Mouse (Mus musculus): Measurements from ENCODE around the gene Srprb. TPM values are rescaled to one million over a fixed set of nuclear protein-coding genes. Genes with fewer than 3 reads are reported as not detected.
"Not testable (repeated sequence)": the region's sequence is repeated elsewhere in the genome, so short reads cannot be mapped to it uniquely, and the experiment has no call there.

Gene Srprb
- polyA plus RNA-seq, 1 experiment from 2014 or later, result 17.1 TPM

GRCm38 (mm10) chr9:103181886-103182285 lies 20.1 kb downstream of the Srprb start:
- Histone ChIP-seq H3K4me3 (ENCODE audit: inconsistent target) (no peak overlapping the region), H3K79me2 (ENCODE audit: inconsistent target) (no peaks in the 10 kb centered on the region), H3K36me3 (ENCODE audit: inconsistent target) (no peaks in the 10 kb centered on the region), H3K27ac (no peak overlapping the region)
- 91% methylated on average over 8 of the region's 8 CpGs for WGBS (ENCODE audit: missing documents)

- H3K79me2 ChIP-seq (ENCODE audit: inconsistent target), result no peaks in the 10 kb centered on the region
- no peak overlapping the region for H3K27ac ChIP-seq
- peak overlapping the region; percentile 12; the same call in 1 of the 2 replicates for H3K4me3 ChIP-seq (ENCODE audit: inconsistent target)
- WGBS (ENCODE audit: missing documents), result 13% methylated on average over 20 of the region's 20 CpGs
- no peaks in the 10 kb centered on the region for H3K36me3 ChIP-seq (ENCODE audit: inconsistent target)
These were observed 21.0 kb downstream of the Srprb start for GRCm38 (mm10) chr9:103180807-103181565.

- no peaks in the 10 kb centered on the region for H3K36me3 ChIP-seq (ENCODE audit: inconsistent target)
- 77% methylated on average over 3 of the region's 3 CpGs for WGBS (ENCODE audit: missing documents)
- no peak overlapping the region for H3K4me3 ChIP-seq (ENCODE audit: inconsistent target)
- no peaks in the 10 kb centered on the region for H3K79me2 ChIP-seq (ENCODE audit: inconsistent target)
- no peak overlapping the region for H3K27ac ChIP-seq
These were observed 21.6 kb downstream of the Srprb start for GRCm38 (mm10) chr9:103180303-103180702.

GRCm38 (mm10) chr9:103175692-103176091 lies 26.2 kb downstream of the Srprb start:
- no peak overlapping the region for H3K4me3 ChIP-seq (ENCODE audit: inconsistent target)
- no peak overlapping the region for H3K27ac ChIP-seq
- no peaks in the 10 kb centered on the region for H3K36me3 ChIP-seq (ENCODE audit: inconsistent target)
- 62% methylated on average over 7 of the region's 7 CpGs for WGBS (ENCODE audit: missing documents)
- no peaks in the 10 kb centered on the region for H3K79me2 ChIP-seq (ENCODE audit: inconsistent target)

- H3K4me3 ChIP-seq (ENCODE audit: inconsistent target), result no peak overlapping the region
- WGBS (ENCODE audit: missing documents), result 53% methylated on average over 6 of the region's 6 CpGs
- H3K27ac ChIP-seq, result no peak overlapping the region
- H3K79me2 ChIP-seq (ENCODE audit: inconsistent target), result no peaks in the 10 kb centered on the region
- no peaks in the 10 kb centered on the region for H3K36me3 ChIP-seq (ENCODE audit: inconsistent target)
These were observed 27.0 kb downstream of the Srprb start for GRCm38 (mm10) chr9:103174771-103175519.

- no peaks in the 10 kb centered on the region for H3K36me3 ChIP-seq (ENCODE audit: inconsistent target)
- 89% methylated on average over 7 of the region's 7 CpGs for WGBS (ENCODE audit: missing documents)
These were observed 33.2 kb downstream of the Srprb start for GRCm38 (mm10) chr9:103168771-103169170.

GRCm38 (mm10) chr9:103168046-103168445 lies 33.9 kb downstream of the Srprb start:
- 92% methylated on average over 5 of the region's 6 CpGs for WGBS (ENCODE audit: missing documents)
- Histone ChIP-seq H3K36me3 (ENCODE audit: inconsistent target) (no peaks in the 10 kb centered on the region), H3K79me2 (ENCODE audit: inconsistent target) (no peaks in the 10 kb centered on the region), H3K27ac (no peak overlapping the region), H3K4me3 (ENCODE audit: inconsistent target) (no peak overlapping the region)

More at GRCm38 (mm10) chr9:103168771-103169170, 33.2 kb downstream of the Srprb start:
- H3K79me2 ChIP-seq (ENCODE audit: inconsistent target), result no peaks in the 10 kb centered on the region
- H3K4me3 ChIP-seq (ENCODE audit: inconsistent target), result no peak overlapping the region
- no peak overlapping the region for H3K27ac ChIP-seq

GRCm38 (mm10) chr9:103163806-103164205 lies 38.1 kb downstream of the Srprb start:
- H3K27ac ChIP-seq, result no peak overlapping the region
- H3K79me2 ChIP-seq (ENCODE audit: inconsistent target), result no peaks in the 10 kb centered on the region
- H3K36me3 ChIP-seq (ENCODE audit: inconsistent target), result no peaks in the 10 kb centered on the region
- H3K4me3 ChIP-seq (ENCODE audit: inconsistent target), result no peak overlapping the region
- WGBS (ENCODE audit: missing documents), result 92% methylated on average over 15 of the region's 15 CpGs

GRCm38 (mm10) chr9:103155158-103155557 lies 46.8 kb downstream of the Srprb start:
- H3K36me3 ChIP-seq (ENCODE audit: inconsistent target); H3K4me3 ChIP-seq (ENCODE audit: inconsistent target); H3K79me2 ChIP-seq (ENCODE audit: inconsistent target); H3K27ac ChIP-seq: not testable (repeated sequence)
- WGBS (ENCODE audit: missing documents), result 89% methylated on average over 6 of the region's 7 CpGs

- H3K36me3 ChIP-seq (ENCODE audit: inconsistent target), result no peaks in the 10 kb centered on the region
- WGBS (ENCODE audit: missing documents), result 78% methylated on average over 2 of the region's 2 CpGs
- no peaks in the 10 kb centered on the region for H3K79me2 ChIP-seq (ENCODE audit: inconsistent target)
- H3K4me3 ChIP-seq (ENCODE audit: inconsistent target), result no peak overlapping the region
- no peak overlapping the region for H3K27ac ChIP-seq
These were observed 47.4 kb downstream of the Srprb start for GRCm38 (mm10) chr9:103154568-103154967.

- no peaks in the 10 kb centered on the region for H3K79me2 ChIP-seq (ENCODE audit: inconsistent target)
- H3K27ac ChIP-seq, result no peak overlapping the region
- no peaks in the 10 kb centered on the region for H3K36me3 ChIP-seq (ENCODE audit: inconsistent target)
- 94% methylated on average over 5 of the region's 5 CpGs for WGBS (ENCODE audit: missing documents)
- no peak overlapping the region for H3K4me3 ChIP-seq (ENCODE audit: inconsistent target)
These were observed 48.7 kb downstream of the Srprb start for GRCm38 (mm10) chr9:103153286-103153685.

- H3K27ac ChIP-seq, result no peak overlapping the region
These were observed 52.7 kb downstream of the Srprb start for GRCm38 (mm10) chr9:103149074-103149799.

GRCm38 (mm10) chr9:103147103-103147502 lies 54.8 kb downstream of the Srprb start:
- no peaks in the 10 kb centered on the region for H3K36me3 ChIP-seq (ENCODE audit: inconsistent target)
- WGBS (ENCODE audit: missing documents), result 80% methylated on average over 13 of the region's 13 CpGs

More at GRCm38 (mm10) chr9:103149074-103149799, 52.7 kb downstream of the Srprb start:
- 24% methylated on average over 12 of the region's 12 CpGs for WGBS (ENCODE audit: missing documents)
- Histone ChIP-seq H3K79me2 (ENCODE audit: inconsistent target) (no peaks in the 10 kb centered on the region), H3K36me3 (ENCODE audit: inconsistent target) (no peaks in the 10 kb centered on the region), H3K4me3 (ENCODE audit: inconsistent target) (no peak overlapping the region)

GRCm38 (mm10) chr9:103146703-103147102 lies 55.2 kb downstream of the Srprb start:
- H3K4me3 ChIP-seq (ENCODE audit: inconsistent target), result no peak overlapping the region
- no peaks in the 10 kb centered on the region for H3K79me2 ChIP-seq (ENCODE audit: inconsistent target)
- no peak overlapping the region for H3K27ac ChIP-seq
- 11% methylated on average over 9 of the region's 9 CpGs for WGBS (ENCODE audit: missing documents)
- H3K36me3 ChIP-seq (ENCODE audit: inconsistent target), result no peaks in the 10 kb centered on the region

More at GRCm38 (mm10) chr9:103147103-103147502, 54.8 kb downstream of the Srprb start:
- Histone ChIP-seq H3K79me2 (ENCODE audit: inconsistent target) (no peaks in the 10 kb centered on the region), H3K4me3 (ENCODE audit: inconsistent target) (no peak overlapping the region), H3K27ac (no peak overlapping the region)

All from macrophage (primary cell).